ENCODE assay signal across 8 mouse cellular contexts in the genomic region with DNA sequence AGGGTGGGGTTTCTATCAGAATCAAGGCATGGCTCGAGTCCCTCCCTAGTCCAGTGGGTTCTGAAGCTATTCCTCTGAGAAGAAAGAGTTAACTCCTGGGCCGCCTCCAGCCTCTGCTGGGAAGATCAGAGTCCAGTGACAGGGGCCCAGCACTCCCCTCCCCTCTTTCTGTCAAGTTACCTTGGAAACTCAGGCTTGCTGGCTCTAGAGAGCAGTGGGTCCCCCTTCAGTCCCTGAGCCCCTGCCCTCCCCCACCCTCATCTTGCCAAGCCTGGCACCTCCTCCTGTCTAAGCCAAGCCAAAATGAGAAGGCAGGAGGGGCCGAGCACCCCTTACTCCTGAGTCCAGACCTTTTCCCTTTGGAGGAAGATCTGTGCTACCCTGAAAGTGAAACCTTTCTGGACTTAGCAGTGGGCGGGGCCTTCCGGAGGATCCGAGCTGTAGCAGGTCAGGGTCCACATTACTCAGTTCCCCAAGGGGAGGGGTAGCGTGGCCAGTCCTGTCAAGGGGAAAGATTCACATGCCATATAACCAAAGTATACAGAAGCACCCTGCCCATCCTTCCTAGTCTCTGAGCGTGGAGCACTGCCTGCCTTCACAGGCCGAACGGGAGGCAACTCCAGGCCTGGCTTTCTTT. TPM values are rescaled to one million over a fixed set of nuclear protein-coding genes. Genes with fewer than 3 reads are reported as not detected.
DNase-seq lines count a peak whose midpoint lies in the region; ATAC-seq and TF ChIP-seq lines count a peak whose summit lies in the region.
"Had no signal": no experiment of that assay in that cellular context is flagged by ENCODE, and none has a peak within 500 bp of the region (broad histone marks: within the 10 kb centered on the region; RNA-seq: fewer than 3 reads in every experiment).

No protein-coding gene starts in this region.

- peaks cover 70% of the 10 kb centered on the region for H3K4me1 ChIP-seq in embryonic facial prominence, embryonic 10.5 days
- H3K4me1 ChIP-seq in liver, embryonic 14.5 days (replicated peaks; ENCODE audit: control insufficient read depth in 2 of 2, insufficient read depth in 2 of 2, low read length in 1 of 2) = peaks cover 0 to 15% of the 10 kb centered on the region in 2 experiments; a peak in 2 of 4 replicates

- H3K9ac ChIP-seq in liver, embryonic 14.5 days (replicated peaks) = no peak overlapping the region

- H3K27me3 ChIP-seq in embryonic facial prominence, embryonic 10.5 days (replicated peaks; ENCODE audit: low read depth, poor library complexity, severe bottlenecking) = peaks cover 53% of the 10 kb centered on the region
- H3K27me3 ChIP-seq in liver, embryonic 14.5 days (ENCODE audit: control insufficient read depth, insufficient read depth, low read length) = no peaks in the 10 kb centered on the region

- H3K4me2 ChIP-seq in liver, embryonic 14.5 days (ENCODE audit: low read depth) = no peak overlapping the region

- H3K27ac ChIP-seq in embryonic facial prominence, embryonic 10.5 days (replicated peaks) = peak overlapping the region; percentile 77
- no peak overlapping the region for H3K27ac ChIP-seq in liver, embryonic 14.5 days

- 36% methylated on average over 10 of the region's 10 CpGs for WGBS in embryonic facial prominence, embryonic 10.5 days
- 64% methylated on average over 10 of the region's 10 CpGs for whole genome bisulfite sequencing in liver, embryonic 14.5 days (ENCODE audit: insufficient replicate concordance)

- H3K4me3 ChIP-seq in embryonic facial prominence, embryonic 10.5 days = peak overlapping the region; percentile 33
- H3K4me3 ChIP-seq in liver, embryonic 14.5 days (ENCODE audit: insufficient read depth in 1 of 2, low read depth in 2 of 2, low read length in 2 of 2) = no peak overlapping the region

- peak; percentile 58; the same call in 1 of the 2 replicates for ATAC-seq in liver, embryonic 14.5 days (ENCODE audit: insufficient read depth)
- ATAC-seq in granulocyte monocyte progenitor cell, adult 5-6 weeks (replicated peaks; ENCODE audit: poor library complexity, severe bottlenecking) = no peak

- H3K36me3 ChIP-seq in embryonic facial prominence, embryonic 10.5 days (replicated peaks) = peaks cover 15% of the 10 kb centered on the region
- H3K36me3 ChIP-seq in liver, embryonic 14.5 days (replicated peaks; ENCODE audit: control insufficient read depth, insufficient read depth, low read depth) = peaks cover 2% of the 10 kb centered on the region; the same call in 1 of the 2 replicates

- TF ChIP-seq CTCF in liver, embryonic 14.5 days (IDR thresholded peaks at IDR 0.05; ENCODE audit: low read depth) = no peak

- no peak for TF ChIP-seq EP300 in liver, embryonic 14.5 days (IDR thresholded peaks at IDR 0.05; ENCODE audit: low read depth)

- no peaks in the 10 kb centered on the region for H3K9me3 ChIP-seq in embryonic facial prominence, embryonic 10.5 days
- H3K9me3 ChIP-seq in liver, embryonic 14.5 days (ENCODE audit: control insufficient read depth, low read length) = no peaks in the 10 kb centered on the region

- peak; percentile 45 for DNase-seq in adrenal gland, postnatal 25 days
- DNase-seq in embryonic facial prominence, embryonic 10.5 days (ENCODE audit: low spot score) = no peak
- DNase-seq in kidney, adult 11 months = peak; percentile 87
- no peak for DNase-seq in liver, embryonic 14.5 days (ENCODE audit: low read depth in 3 of 3, low spot score in 3 of 3)
- no peak for DNase-seq in right cerebral cortex, postnatal 25 days
- DNase-seq in urinary bladder, postnatal 14 days (ENCODE audit: low spot score) = no peak
- DNase-seq: gastrocnemius, postnatal 10 days had no signal

RNA-seq across cellular contexts. Expression of gene Tmem104, which starts 9.6 kb away (rescaled TPM):
- total RNA-seq in adrenal gland, postnatal 25 days (2021) = 19.9 and 22.3 TPM in 2 replicates
- 10.1 and 10.3 TPM in 2 replicates for polyA plus RNA-seq in embryonic facial prominence, embryonic 10.5 days (2016; fragmentation: Nextera tagmentation; extraction: Ambion mirVana)
- 1.7 and 2.1 TPM in 2 replicates for polyA plus RNA-seq in liver, embryonic 14.5 days (2012; rRNA removed)
- polyA plus RNA-seq in liver, embryonic 14.5 days (2014; fragmentation: Nextera tagmentation; extraction: Ambion mirVana) = 4.0 and 4.1 TPM in 2 replicates
- total RNA-seq in granulocyte monocyte progenitor cell, adult 5-6 weeks (2014; fragmentation: Nextera tagmentation) = 11.5 and 12.8 TPM in 2 replicates
- 2.4 and 3.6 TPM in 2 replicates for total RNA-seq in granulocyte monocyte progenitor cell, adult 5-6 weeks (2017)

RNA-seq across cellular contexts. Expression of gene Nat9, which starts 10.0 kb away (rescaled TPM):
- 37.3 and 38.1 TPM in 2 replicates for total RNA-seq in adrenal gland, postnatal 25 days (2021)
- polyA plus RNA-seq in embryonic facial prominence, embryonic 10.5 days (2016; fragmentation: Nextera tagmentation; extraction: Ambion mirVana) = 18.2 and 18.4 TPM in 2 replicates
- 6.0 and 7.7 TPM in 2 replicates for polyA plus RNA-seq in liver, embryonic 14.5 days (2012; rRNA removed)
- polyA plus RNA-seq in liver, embryonic 14.5 days (2014; fragmentation: Nextera tagmentation; extraction: Ambion mirVana) = 8.2 and 8.5 TPM in 2 replicates
- total RNA-seq in granulocyte monocyte progenitor cell, adult 5-6 weeks (2014; fragmentation: Nextera tagmentation) = 27.1 and 27.5 TPM in 2 replicates
- total RNA-seq in granulocyte monocyte progenitor cell, adult 5-6 weeks (2017) = 21.3 and 28.0 TPM in 2 replicates

RNA-seq across cellular contexts. Expression of gene Slc9a3r1, which starts 14.5 kb away (rescaled TPM):
- 17.5 and 18.1 TPM in 2 replicates for total RNA-seq in adrenal gland, postnatal 25 days (2021)
- polyA plus RNA-seq in embryonic facial prominence, embryonic 10.5 days (2016; fragmentation: Nextera tagmentation; extraction: Ambion mirVana) = 39.2 and 42.5 TPM in 2 replicates
- 37.9 and 41.4 TPM in 2 replicates for polyA plus RNA-seq in liver, embryonic 14.5 days (2012; rRNA removed)
- 49.6 and 58.3 TPM in 2 replicates for polyA plus RNA-seq in liver, embryonic 14.5 days (2014; fragmentation: Nextera tagmentation; extraction: Ambion mirVana)
- 37.4 and 55.9 TPM in 2 replicates for total RNA-seq in granulocyte monocyte progenitor cell, adult 5-6 weeks (2014; fragmentation: Nextera tagmentation)
- 48.2 and 50.3 TPM in 2 replicates for total RNA-seq in granulocyte monocyte progenitor cell, adult 5-6 weeks (2017)

RNA-seq across cellular contexts. Expression of gene Cd300lf, which starts 43.9 kb away (rescaled TPM):
- 0.55 and 0.62 TPM in 2 replicates for total RNA-seq in adrenal gland, postnatal 25 days (2021)
- polyA plus RNA-seq in embryonic facial prominence, embryonic 10.5 days (2016; fragmentation: Nextera tagmentation; extraction: Ambion mirVana) = 0.19 TPM in 1 of 2 replicates, not detected in the other
- 1.5 and 1.6 TPM in 2 replicates for polyA plus RNA-seq in liver, embryonic 14.5 days (2012; rRNA removed)
- 0.97 and 1.1 TPM in 2 replicates for polyA plus RNA-seq in liver, embryonic 14.5 days (2014; fragmentation: Nextera tagmentation; extraction: Ambion mirVana)
- total RNA-seq in granulocyte monocyte progenitor cell, adult 5-6 weeks (2014; fragmentation: Nextera tagmentation) = not detected in 2 replicates
- 0.46 and 2.8 TPM in 2 replicates for total RNA-seq in granulocyte monocyte progenitor cell, adult 5-6 weeks (2017)

Comparison
In these comparisons a context has a peak if more than half of its experiments do, and no peak if none do; other contexts are left out.
1. DNase-seq: peak in adrenal gland, postnatal 25 days (single experiment) and kidney, adult 11 months (single experiment); none in embryonic facial prominence, embryonic 10.5 days (single experiment), liver, embryonic 14.5 days (0 of 3), right cerebral cortex, postnatal 25 days (single experiment) and urinary bladder, postnatal 14 days (single experiment).